Mouse (Mus musculus) C2C12 (cell line): Measurements from ENCODE around the gene Mif4gd. TPM values are rescaled to one million over a fixed set of nuclear protein-coding genes. Genes with fewer than 3 reads are reported as not detected.

ENCODE experiments used
- H3K27me3 ChIP-seq: one replicate; pipeline ENCODE4 v1.6.1; 2011; ENCODE audit not compliant: control insufficient read depth, insufficient read depth, insufficient read length
- H3K36me3 ChIP-seq: one replicate; pipeline ENCODE4 v1.6.1; 2011; ENCODE audit not compliant: control insufficient read depth, insufficient read depth
- H3K4me3 ChIP-seq: one replicate; pipeline ENCODE4 v1.5.1; 2011; ENCODE audit warnings: mild to moderate bottlenecking, control low read depth; ENCODE audit not compliant: poor library complexity, insufficient read depth, severe bottlenecking
- H3K79me2 ChIP-seq: one replicate; pipeline ENCODE4 v1.6.1; 2011; ENCODE audit not compliant: control insufficient read depth, insufficient read depth
- H3K79me3 ChIP-seq: one replicate; pipeline ENCODE4 v1.6.1; 2011; ENCODE audit warnings: low read depth, control low read depth
- H3ac ChIP-seq: one replicate; pipeline ENCODE3; 2011; ENCODE audit warnings: low read depth; ENCODE audit not compliant: control insufficient read depth, insufficient read length
- CEBPB ChIP-seq: IDR thresholded peaks from one replicate; pipeline ENCODE4 v1.6.1; 2011; ENCODE audit warnings: low read depth, mild to moderate bottlenecking, control low read depth, moderate library complexity
- CTCF ChIP-seq: IDR thresholded peaks from one replicate; pipeline ENCODE4 v1.5.1; 2011; ENCODE audit not compliant: control insufficient read depth, insufficient read depth, insufficient read length
- FOSL1 ChIP-seq: IDR thresholded peaks from one replicate; pipeline ENCODE4 v1.8.0; 2011; ENCODE audit warnings: mild to moderate bottlenecking, low read length; ENCODE audit not compliant: poor library complexity, insufficient read depth, severe bottlenecking
- MAX ChIP-seq: IDR thresholded peaks from one replicate; pipeline ENCODE4 v1.6.1; 2011; ENCODE audit warnings: mild to moderate bottlenecking, control low read depth
- MYOD1 ChIP-seq: IDR thresholded peaks from one replicate; pipeline ENCODE4 v1.6.1; 2011; ENCODE audit warnings: low read depth; ENCODE audit not compliant: control insufficient read depth, insufficient read length
- MYOG ChIP-seq: IDR thresholded peaks from one replicate; pipeline ENCODE4 v1.6.1; 2011; ENCODE audit not compliant: control insufficient read depth, insufficient read length; ENCODE audit errors: extremely low read depth
- USF1 ChIP-seq: IDR thresholded peaks from one replicate; pipeline ENCODE4 v1.6.1; 2011; ENCODE audit warnings: low read depth, mild to moderate bottlenecking, control low read depth, moderate library complexity
- polyA plus RNA-seq: library from polyadenylated mRNA; unstranded; fragments of >200 nt; fragmentation: generic; extraction: Trizol; gene quantifications from one replicate; pipeline ENCODE4 v1.2.1, GENCODE M21; 2012; ENCODE audit warnings: missing spikeins

Mif4gd gene
- polyA plus RNA-seq, 1 experiment, result 13.4 TPM

- H3ac ChIP-seq, result peak overlapping the region; percentile 99
- TF ChIP-seq CTCF (no peak), MYOG (no peak), MYOD1 (no peak), USF1 (no peak), MAX (no peak), CEBPB (no peak), FOSL1 (no peak)
- H3K79me3 ChIP-seq, result peaks cover 48% of the 10 kb centered on the region
- no peaks in the 10 kb centered on the region for H3K27me3 ChIP-seq
- peaks cover 48% of the 10 kb centered on the region for H3K36me3 ChIP-seq
- peak overlapping the region; percentile 90 for H3K4me3 ChIP-seq
- H3K79me2 ChIP-seq, result peaks cover 58% of the 10 kb centered on the region
Measured at GRCm38 (mm10) chr11:115564961-115565360, 47.8 kb downstream of the Mif4gd start.

DNA sequence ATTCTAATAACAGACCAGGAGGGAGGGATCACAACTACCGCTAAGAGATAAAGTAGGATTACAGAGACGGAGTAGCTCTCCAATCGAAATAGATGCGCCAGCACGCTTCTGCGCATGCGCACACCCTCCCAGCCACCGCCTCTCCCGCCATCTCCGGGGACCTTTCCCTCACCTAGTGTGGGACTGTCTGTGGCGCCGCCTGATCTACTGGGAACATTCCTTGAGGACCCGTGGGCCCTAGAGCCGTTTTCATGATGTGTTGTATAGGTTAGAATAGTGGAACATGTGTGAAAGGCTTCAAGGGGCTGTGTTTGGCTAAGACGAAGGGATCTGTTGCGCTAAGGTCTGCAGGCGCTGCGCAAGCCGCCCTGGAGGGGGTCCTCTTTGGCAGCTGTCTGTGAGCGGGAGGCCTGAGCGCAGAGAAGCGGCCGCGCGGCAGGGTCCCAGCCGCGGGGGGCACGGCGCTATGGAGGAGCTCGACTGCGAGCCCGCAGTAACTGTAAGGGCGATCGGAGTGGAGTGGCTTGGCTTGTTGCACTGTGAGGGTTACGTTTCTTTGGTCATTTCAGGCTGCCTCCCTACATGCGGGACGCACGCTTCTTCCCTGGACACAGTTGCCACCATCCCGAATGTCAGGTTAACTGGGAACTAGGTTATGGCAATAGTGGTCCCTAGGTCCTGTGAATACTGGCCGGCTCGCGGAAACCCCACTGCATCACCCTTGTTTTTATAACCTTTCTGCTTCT is 48.5 kb downstream of the Mif4gd start, which contains the start of gene Nup85:
Nup85 (plus strand) TSS at position 371 of the 746 bp plus-strand sequence.
- peak within 1 kb of the TSS; percentile 99 for H3ac ChIP-seq

DNA sequence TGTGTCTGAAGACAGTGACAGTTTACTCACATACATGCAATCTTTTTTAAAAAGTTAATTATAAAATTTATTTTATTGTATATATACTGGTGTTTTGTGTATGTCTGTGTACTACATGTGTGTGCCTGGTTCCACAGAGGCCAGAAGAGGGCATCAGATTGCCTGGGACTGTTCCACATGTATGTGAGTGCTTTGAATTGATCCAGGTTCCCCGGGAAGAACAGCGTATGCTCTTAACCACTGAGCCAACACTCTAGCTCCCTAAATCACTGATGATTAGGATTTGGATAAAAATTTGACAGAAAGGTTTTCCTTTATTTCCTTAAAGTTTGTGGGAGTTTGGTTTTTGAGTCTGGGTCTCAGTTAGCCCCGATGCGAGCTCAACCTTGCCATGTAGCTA is 49.4 kb downstream of the Mif4gd start:
- Histone ChIP-seq H3ac (no peak overlapping the region), H3K79me3 (peaks cover 37% of the 10 kb centered on the region), H3K79me2 (peaks cover 43% of the 10 kb centered on the region), H3K27me3 (no peaks in the 10 kb centered on the region), H3K4me3 (no peak overlapping the region), H3K36me3 (peaks cover 33% of the 10 kb centered on the region)
- TF ChIP-seq MYOD1 (no peak), MYOG (no peak), FOSL1 (no peak), CEBPB (no peak), MAX (no peak), CTCF (no peak), USF1 (no peak)

More for the DNA sequence above, 48.5 kb downstream of the Mif4gd start, which contains the start of gene Nup85:
- Histone ChIP-seq H3K79me2 (peaks cover 51% of the 10 kb centered on the region), H3K27me3 (no peaks in the 10 kb centered on the region), H3K36me3 (peaks cover 41% of the 10 kb centered on the region), H3K4me3 (peak within 1 kb of the TSS; percentile 90), H3K79me3 (peaks cover 45% of the 10 kb centered on the region)
- TF ChIP-seq USF1, result no peak
- TF ChIP-seq MYOG, result no peak
- no peak for TF ChIP-seq CTCF
- TF ChIP-seq CEBPB, result no peak
- peak; percentile 100 for TF ChIP-seq MAX
- peak; percentile 35 for TF ChIP-seq MYOD1

Other genes starting within 250 kb of the Mif4gd start
- 14.4 TPM for gene Hid1, start 245.2 kb downstream of the Mif4gd start, polyA plus RNA-seq
- 23.2 TPM for gene Cdr2l, start 231.1 kb downstream of the Mif4gd start, polyA plus RNA-seq
- gene Mrpl58, start 209.2 kb downstream of the Mif4gd start, polyA plus RNA-seq, result 186 TPM
- 530 TPM for gene Atp5h, start 193.0 kb downstream of the Mif4gd start, polyA plus RNA-seq
- gene Kctd2, start 192.8 kb downstream of the Mif4gd start, polyA plus RNA-seq, result 26.7 TPM
- not detected for gene Trim80, start 172.4 kb downstream of the Mif4gd start, polyA plus RNA-seq
- gene Slc16a5, start 150.5 kb downstream of the Mif4gd start, polyA plus RNA-seq, result 0.07 TPM
- 5.4 TPM for gene Armc7, start 137.3 kb downstream of the Mif4gd start, polyA plus RNA-seq
- gene Nt5c, start 121.1 kb downstream of the Mif4gd start, polyA plus RNA-seq, result 109 TPM
- 320 TPM for gene Jpt1, start 98.6 kb downstream of the Mif4gd start, polyA plus RNA-seq
- gene Sumo2, start 76.7 kb downstream of the Mif4gd start, polyA plus RNA-seq, result 384 TPM
- gene Nup85, start 48.5 kb downstream of the Mif4gd start, polyA plus RNA-seq, result 110 TPM
- 79.7 TPM for gene Mrps7, start 9.0 kb downstream of the Mif4gd start, polyA plus RNA-seq
- gene Gga3, start 8.9 kb downstream of the Mif4gd start, polyA plus RNA-seq, result 16.0 TPM
- 13.7 TPM for gene Slc25a19, start 15.3 kb upstream of the Mif4gd start, polyA plus RNA-seq
- 45.0 TPM for gene Grb2, start 95.6 kb upstream of the Mif4gd start, polyA plus RNA-seq
- 14.3 TPM for gene Tmem94, start 152.5 kb upstream of the Mif4gd start, polyA plus RNA-seq
- gene Caskin2, start 200.7 kb upstream of the Mif4gd start, polyA plus RNA-seq, result 7.3 TPM
- 18.5 TPM for gene Tsen54, start 201.8 kb upstream of the Mif4gd start, polyA plus RNA-seq
- gene Llgl2, start 211.1 kb upstream of the Mif4gd start, polyA plus RNA-seq, result 0.51 TPM
- not detected for gene Myo15b, start 245.4 kb upstream of the Mif4gd start, polyA plus RNA-seq